Mouse (Mus musculus) v-Abl transformed pro-B cells (cell line): ENCODE measurements around the gene Zfp46.

Source experiments
- in situ Hi-C, 2 experiments: fragments of 400-800 bp; cut with MboI; formaldehyde crosslinking; loops; one replicate each; pipeline ENCODE4 v1.15.1; 2025; ENCODE audit not compliant: unreplicated experiment in 2 of 2

Gene Zfp46

DNA sequence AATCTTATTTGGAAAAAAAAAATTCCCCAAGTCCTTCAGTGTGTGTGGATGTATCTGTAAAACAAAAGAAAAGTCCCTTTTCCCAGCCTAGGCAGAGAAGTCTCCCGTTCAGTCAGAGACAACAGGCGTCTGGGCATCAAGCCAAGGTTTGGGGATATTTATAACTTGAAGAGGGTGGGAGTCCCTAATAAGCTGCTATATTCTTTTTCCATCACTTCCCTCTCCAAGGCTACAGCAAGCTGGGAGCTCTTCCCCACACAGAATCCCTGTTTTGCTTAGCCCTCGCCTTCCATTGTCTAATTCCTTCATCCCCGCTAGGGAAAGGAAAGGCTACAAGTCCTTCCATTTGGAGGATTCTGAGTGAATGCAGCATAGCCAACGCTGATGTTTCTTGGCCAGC is at the start of gene Zfp46:
TSS of gene Zfp46 (plus strand) at position 229 of the 400 bp plus-strand sequence.
- in situ Hi-C loops = no loop called here

DNA sequence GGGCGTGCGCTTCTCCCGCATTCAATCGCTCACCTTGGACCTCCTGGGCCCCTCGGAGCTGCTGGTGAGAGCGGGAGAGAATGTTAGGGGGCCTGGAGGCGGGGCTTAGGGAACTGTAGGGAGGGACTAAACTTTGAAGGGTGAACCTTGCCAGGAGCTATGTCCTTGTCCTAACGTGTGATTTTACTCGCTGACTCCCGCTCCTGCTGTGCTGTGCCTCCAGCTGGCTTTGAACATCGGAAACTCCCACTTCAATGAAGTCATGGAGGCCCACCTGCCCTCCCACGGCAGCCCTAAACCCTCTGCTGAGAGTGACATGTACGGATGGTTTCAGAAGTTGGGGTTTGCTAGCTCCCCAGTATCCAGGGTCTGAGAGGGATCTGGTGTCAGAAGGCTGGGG is 45.8 kb upstream of the Zfp46 start:
- in situ Hi-C loops = no loop called here

DNA sequence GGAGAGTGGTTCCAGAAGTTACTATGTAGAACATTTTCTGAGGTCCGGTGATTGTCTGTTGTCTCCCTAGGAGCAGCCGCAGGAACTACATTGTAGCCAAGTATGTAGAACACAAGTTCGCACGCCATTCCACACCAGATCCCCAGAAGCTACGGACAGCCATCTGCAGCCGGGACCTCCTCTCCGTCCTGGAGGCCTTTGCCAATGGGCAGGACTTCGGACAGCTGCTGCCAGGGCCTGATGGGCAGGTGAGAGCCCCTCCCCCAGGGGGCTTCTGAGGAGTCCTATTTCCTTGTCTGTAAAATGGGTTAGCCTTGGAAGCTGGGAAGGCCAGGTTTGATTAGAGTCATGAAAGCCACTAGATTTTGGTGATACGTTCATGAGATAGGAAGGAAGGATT is 45.4 kb upstream of the Zfp46 start:
- in situ Hi-C loops = no loop called here

DNA sequence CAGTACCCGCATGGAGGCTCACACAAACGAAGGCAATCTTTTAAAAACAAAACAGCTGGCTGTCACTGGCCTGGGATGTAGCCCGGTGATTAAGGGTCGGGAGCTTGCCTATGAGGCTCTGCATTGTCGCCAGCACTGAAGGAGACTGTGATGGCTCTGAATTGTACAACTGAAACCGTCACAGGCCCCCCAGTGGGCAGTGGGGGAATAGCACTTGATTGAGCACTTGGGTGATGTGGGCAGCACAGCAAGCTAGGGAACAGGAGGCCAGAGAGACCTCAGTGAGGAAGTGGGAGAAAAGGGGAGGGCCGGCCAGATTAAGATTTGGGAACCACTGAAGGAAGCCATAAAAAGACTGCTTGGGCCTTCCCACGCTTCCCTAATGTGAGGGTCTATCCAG is 44.9 kb upstream of the Zfp46 start:
- in situ Hi-C loops = loop anchor here (5.0 to 10.0 kb wide), 3 partner anchors 32 to 385 kb away; partner anchors contain the start of genes Asap3 (in 1 of the 2) and Lactbl1 (in 1 of the 2)

DNA sequence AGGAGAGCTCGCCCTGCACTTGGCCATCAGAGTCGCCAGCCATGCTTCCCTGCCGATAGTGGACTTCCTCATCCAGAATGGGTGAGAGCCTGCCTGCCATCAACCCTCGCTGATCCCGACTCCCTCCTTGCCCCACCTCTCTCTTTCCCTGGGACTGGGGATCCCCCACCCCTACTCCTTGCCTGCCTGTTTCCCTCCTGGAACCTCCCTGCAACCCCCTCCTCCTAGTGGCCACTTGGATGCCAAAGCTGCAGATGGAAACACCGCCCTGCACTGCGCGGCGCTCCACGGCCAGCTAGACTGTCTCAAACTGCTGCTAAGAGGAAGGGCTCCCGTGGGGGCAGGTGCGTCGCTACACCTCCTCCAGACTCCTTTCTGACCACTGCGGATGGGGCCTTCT is 44.4 kb upstream of the Zfp46 start:
- in situ Hi-C loops = loop anchor here (5.0 to 10.0 kb wide), 3 partner anchors 33 to 385 kb away; partner anchors contain the start of genes Asap3 (in 1 of the 2) and Lactbl1 (in 1 of the 2)

DNA sequence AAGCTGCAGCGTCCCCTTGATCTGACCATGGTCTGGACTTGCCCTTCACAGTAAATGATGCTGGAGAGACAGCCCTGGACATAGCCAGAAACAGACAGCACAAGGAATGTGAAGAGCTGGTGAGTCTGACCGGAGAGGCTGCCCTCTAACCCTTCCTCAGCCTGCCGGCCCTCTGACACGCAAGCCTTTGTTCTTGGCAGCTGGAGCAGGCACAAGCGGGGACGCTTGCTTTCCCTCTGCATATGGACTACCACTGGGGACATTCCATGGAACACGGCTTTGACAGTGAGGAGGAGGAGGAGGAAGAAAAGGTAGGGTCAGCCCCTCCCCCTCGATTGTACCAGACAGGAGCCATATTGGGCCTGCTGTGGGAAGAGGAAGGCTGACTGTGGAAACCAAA is 43.5 kb upstream of the Zfp46 start:
- in situ Hi-C loops = loop anchor here (5.0 to 10.0 kb wide), 3 partner anchors 34 to 384 kb away; partner anchors contain the start of genes Asap3 (in 1 of the 2) and Lactbl1 (in 1 of the 2)

DNA sequence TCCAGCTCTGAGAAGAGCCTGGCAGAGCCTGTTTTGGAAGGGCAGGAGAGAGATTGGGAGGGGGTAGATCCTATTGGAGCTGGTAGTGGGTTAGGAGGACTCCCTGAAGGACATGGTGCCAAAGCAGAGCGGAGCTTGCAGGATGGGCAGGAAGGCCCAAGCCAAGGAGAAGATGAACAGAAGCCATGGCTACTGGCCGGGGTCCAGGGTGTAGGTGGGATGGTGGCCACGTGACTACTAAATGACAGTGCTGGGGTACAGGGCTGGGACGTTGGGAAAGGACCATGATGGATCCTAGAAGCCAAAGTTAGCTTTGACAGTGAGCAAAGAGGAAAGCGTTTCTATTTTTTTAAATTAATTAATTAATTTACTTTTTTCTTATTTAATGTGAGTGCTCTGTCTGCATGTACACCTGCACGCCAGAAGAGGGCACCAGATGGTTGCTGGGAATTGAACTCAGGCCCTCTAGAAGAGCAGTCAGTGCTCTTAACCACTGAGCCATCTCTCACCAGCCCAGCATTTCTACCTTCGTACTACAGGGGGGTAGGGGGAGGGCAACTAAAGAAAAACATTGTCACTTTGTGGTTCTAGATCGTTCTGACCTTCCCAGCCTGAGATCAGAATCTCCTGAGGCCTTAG is 42.3 kb upstream of the Zfp46 start:
- in situ Hi-C loops = loop anchor here (5.0 to 10.0 kb wide), 3 partner anchors 35 to 383 kb away; partner anchors contain the start of genes Asap3 (in 1 of the 2) and Lactbl1 (in 1 of the 2)

DNA sequence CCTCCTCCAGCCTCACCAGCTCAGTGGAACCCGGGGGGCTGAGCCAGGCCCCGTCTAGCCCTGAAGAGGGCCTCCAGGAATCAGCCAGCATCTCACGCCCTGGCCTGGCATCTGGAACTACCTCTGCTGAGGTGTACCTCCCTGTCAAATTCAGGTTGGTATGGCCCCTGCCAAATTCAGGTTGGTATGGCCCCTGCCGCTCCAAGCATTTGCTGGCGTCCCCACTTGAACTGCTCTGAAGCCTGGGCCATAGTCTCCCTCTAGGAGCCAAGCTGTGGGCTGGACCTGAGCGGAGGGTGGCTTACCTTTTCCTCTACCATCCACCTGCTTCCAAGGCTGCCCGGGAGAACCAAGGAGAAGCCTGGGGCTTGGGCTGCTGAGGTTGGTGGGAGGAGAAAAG is 41.8 kb upstream of the Zfp46 start:
- in situ Hi-C loops = loop anchor here (5.0 to 10.0 kb wide), 3 partner anchors 35 to 382 kb away; partner anchors contain the start of genes Asap3 (in 1 of the 2) and Lactbl1 (in 1 of the 2)

DNA sequence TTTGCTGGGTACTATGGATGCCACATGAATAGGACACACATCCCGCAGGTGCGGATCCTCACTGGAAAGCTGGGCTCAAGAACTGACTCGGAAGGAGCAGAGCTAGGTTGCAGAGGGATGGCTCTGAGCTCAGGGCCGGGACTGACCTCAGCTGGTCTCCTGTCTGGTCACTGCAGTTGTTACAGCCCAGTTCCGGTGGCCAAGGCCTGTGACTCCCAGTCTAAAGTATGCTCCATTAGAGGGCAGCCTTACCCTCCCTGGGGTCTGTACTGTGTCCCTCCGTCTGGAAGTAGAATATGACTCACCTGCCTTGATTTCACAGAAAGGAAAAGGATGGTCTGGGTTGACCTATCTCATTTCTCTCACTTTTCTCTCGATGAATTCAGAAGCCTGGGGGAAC is 40.3 kb upstream of the Zfp46 start:
- in situ Hi-C loops = loop anchor here (5.0 to 10.0 kb wide), 3 partner anchors 37 to 381 kb away; partner anchors contain the start of genes Asap3 (in 1 of the 2) and Lactbl1 (in 1 of the 2)

DNA sequence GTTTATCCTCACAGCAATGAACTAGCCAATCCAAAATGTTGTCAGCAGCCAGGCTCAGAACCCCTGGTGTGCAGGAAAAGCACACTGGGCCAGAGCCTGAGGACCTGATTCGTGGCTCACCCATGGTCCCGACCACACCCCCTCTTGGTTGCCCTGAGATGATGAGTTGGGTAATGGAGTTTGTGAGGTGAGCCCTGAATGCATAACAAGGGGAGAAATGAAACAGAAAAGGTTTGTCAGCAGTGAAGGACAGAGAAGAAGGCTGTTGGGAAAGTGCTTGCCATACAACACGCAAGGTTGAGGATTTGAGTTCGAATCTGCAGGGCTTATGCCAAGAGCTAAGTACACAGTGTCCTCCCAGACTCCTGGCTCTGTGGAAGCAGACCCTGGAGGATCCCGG is 38.8 kb upstream of the Zfp46 start:
- in situ Hi-C loops = loop anchor here in 1 of 2 experiments (10.0 kb wide), 1 partner anchor 379 kb away; the partner anchor contains the start of gene Lactbl1

DNA sequence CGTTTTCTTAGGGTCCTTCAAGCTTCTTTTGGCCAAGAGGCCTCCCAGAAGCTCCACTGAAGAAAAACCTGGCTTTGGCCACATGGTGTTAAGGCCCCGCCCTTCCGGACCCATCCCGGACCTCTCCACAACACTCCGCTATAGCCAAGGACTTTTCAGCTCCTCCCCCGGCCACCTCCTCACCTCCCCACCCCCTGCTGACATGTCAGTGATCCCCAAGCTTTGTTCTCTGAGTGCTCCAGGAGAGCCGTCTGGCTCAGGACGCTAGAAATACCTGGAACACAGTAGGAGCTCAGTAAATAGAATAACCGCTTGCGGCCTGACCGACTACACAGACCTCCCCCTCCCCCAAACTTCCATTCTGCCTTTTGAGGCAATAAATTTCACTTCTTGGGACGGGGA is 37.9 kb upstream of the Zfp46 start:
- in situ Hi-C loops = loop anchor here in 1 of 2 experiments (10.0 kb wide), 1 partner anchor 378 kb away; the partner anchor contains the start of gene Lactbl1

DNA sequence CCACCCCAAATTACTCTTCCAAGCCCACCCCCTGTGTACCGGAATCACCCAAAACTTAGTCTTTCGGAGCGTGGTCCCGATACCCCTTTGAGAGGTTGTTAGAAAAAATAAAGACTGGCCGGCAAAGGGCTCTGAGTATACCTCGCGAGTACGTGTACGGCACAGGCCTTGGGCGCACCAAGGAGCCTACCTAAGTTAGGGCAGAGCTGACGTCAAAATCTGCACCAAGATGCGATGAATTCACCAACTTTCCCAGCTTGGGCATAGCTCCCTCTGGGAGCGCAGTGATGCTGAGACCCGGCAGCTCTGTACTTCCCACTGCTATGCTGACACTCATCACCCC is 37.1 kb upstream of the Zfp46 start:
- in situ Hi-C loops = loop anchor here in 1 of 2 experiments (10.0 kb wide), 1 partner anchor 377 kb away; the partner anchor contains the start of gene Lactbl1

DNA sequence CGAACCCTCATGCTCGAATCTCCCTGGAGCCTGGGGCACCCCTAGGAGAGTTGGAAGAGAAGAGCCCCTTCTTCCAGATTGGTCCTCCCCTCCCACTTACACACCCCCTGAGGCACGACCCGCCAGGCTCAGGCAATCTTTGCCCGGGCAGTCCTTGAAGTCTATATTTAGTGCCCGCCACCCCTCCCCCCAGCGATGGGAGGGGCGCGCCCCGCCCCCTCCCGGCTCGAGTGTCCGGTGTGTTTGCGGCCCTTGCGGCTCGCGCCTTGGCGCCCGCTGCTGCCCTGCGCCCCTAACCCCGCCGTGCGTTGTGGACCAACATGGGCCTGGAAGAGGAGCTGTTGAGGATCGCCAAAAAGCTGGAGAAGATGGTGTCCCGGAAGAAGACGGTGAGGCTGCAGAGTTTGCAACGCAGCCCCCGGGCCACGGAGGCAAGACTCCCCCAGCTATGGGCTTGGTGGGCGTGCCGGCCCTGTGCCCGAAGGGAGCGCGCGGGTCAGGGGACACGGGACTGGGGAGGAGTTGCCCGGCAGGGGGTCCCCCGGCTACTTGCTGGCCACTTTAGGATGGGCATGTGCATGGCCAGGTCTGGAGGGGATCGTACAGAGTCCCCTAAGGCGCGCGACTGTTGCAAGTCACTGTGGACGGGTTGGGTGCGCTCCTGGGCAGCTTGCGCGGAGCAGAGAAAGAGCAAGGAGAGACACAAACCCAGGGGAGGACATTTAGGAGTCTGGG is 36.6 kb upstream of the Zfp46 start, which contains the start of gene Tcea3:
TSS of gene Tcea3 (plus strand) at position 1 of the 735 bp plus-strand sequence.
- in situ Hi-C loops = loop anchor here in 1 of 2 experiments (10.0 kb wide), 1 partner anchor 377 kb away; the partner anchor contains the start of gene Lactbl1

DNA sequence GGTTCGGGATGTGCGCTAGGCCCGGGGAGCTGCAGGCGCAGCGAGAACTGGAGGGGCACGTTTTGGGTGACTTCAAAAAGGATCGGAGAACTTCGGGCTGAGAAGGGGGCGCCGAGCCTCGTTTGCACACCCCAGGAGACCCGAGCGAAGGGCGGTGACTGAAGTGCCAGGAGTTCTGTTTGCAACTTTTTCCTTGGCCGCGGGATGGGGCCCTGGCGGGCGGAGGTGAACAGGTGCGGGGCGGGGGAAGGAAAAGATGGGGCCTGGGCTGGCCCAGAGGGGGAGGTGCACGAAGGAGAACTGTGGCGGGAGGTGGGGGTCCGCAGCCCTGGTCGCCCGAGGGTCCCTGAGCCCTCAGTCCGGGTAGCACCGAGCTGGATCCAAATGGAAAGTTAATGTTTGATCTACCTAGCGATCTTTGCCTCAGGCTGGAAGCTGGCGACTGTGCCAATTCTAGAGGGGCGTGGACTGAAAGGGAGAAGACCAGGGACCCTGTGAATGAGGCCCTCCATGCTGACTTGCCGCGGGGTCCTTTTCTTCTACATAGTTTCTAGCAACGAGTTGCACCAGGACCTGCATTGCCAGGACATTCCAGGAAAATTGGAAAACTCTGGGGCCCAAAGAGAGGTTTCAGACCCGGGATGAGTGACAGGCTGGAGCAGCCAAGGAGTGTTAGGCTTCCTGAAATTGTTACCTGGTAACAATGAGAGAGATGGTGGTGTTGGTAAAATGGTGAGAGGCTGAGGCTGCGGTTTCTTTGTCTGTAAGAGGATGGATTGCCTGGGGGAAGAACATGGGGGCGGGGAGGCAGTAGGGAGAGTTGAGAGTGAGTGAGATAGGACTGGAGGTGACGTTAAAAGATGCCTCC is 35.8 kb upstream of the Zfp46 start:
- in situ Hi-C loops = loop anchor here in 1 of 2 experiments (10.0 kb wide), 1 partner anchor 376 kb away; the partner anchor contains the start of gene Lactbl1

DNA sequence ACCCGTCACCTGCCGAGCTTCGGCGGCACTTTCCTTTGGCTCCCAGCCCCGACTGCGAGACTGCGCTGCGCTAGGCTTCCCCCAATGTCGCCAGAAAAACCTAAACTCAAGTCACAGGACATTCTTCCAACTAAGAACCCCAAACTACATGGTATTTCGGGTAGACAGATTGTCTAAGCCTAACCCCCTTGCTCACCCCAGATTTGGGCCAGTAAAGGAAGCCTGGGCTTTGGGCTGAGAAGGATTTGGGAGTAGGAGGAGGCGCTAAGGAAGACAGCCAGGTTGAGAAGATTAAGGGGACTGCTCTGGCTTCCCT is 35.2 kb upstream of the Zfp46 start:
- in situ Hi-C loops = loop anchor here in 1 of 2 experiments (10.0 kb wide), 1 partner anchor 376 kb away; the partner anchor contains the start of gene Lactbl1

DNA sequence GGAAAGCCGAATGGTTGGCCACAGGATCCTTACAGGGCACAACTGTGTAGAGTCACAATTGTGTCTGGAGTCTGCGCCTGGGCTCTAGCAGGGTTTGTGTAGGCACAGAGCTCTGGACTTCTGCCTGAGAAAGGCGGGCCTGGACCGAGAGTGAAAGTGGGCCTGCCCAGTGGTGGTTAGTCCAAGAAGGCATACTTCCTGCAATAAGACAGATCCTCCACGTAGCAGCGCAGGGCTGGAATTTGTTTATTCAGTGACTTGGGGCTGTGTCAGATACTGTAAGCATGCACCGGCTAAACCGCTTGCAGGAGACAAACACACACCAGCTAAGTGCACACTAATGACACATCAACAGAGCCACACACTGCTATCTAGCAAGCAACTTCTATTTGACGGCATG is 34.7 kb upstream of the Zfp46 start:
- in situ Hi-C loops = loop anchor here (10.0 to 25.0 kb wide), 3 partner anchors 205 to 588 kb away; partner anchors contain the start of genes Ephb2 (in 1 of the 2) and Lactbl1 (in 1 of the 2)

DNA sequence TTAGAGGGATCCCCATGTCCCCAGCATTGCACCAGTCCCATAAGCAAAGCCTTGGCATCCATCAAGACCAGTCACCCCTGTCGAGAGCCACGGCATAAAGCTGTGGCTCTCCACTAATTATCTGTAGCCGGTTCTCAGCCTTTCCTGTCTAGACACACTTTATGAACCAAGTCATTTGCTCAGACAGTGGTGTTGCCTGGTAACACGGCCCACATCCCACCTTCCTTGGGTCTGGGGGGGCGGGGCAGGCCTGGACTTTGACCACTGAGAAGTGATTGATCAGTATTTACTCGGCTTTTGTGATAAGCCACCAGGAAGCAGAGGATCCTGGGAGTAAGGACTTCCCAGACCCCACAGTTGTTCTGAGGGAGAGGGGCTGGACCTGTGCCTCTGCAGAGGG is 28.6 kb upstream of the Zfp46 start:
- in situ Hi-C loops = loop anchor here (5.0 to 25.0 kb wide), 3 partner anchors 36 to 581 kb away; partner anchors contain the start of gene Ephb2 (in 1 of the 2)

DNA sequence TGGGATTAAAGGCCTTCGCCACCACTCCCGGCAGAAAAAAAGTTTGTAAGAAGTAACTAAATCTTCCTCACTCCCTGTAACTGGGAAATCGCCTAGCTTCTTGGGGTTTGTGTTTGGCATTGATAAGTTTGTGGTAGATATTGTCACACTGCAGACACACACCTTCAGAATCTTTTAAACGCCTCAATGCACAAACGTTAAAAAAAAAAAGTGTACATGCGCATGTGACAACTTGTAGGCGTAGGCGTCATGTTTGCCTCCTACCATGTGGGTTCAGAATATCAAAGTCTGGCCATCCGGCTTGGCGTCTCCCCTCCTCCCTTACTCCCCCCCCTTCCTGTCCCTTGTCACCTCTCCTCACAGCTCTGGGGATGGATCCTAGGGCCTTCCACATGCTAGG is 27.8 kb upstream of the Zfp46 start:
- in situ Hi-C loops = loop anchor here (5.0 to 25.0 kb wide), 3 partner anchors 36 to 581 kb away; partner anchors contain the start of gene Ephb2 (in 1 of the 2)

DNA sequence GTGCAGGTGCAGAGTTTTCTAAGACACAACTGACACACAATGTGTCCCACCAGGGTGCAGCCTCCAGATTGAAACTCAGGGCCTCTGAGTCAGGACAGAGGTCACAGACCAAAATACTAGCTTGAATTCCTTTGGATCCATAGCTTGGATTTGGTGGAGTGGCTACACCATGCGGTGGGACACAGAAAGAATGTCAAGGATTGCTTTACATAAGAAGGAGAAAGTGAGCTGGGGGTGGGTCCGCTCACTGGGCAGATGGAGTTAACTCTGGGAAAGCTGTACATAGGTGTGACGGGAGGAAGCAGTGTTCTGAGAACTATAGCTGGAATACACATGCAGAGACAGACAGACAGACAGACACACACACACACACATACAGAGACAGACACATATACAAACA is 24.6 kb upstream of the Zfp46 start:
- in situ Hi-C loops = loop anchor here (5.0 to 25.0 kb wide), 6 partner anchors 32 to 577 kb away; partner anchors contain the start of genes Ephb2 (in 1 of the 2), Hnrnpr (in 1 of the 2) and Lactbl1 (in 1 of the 2)
